Mouse (Mus musculus): ENCODE data around the gene Nat8f4. TPM values are rescaled to one million over a fixed set of nuclear protein-coding genes. Genes with fewer than 3 reads are reported as not detected.
"Not testable (repeated sequence)": the region's sequence is repeated elsewhere in the genome, so short reads cannot be mapped to it uniquely, and the experiment has no call there.

Nat8f4 gene
- polyA plus RNA-seq, 1 experiment, result 0.31 TPM

DNA sequence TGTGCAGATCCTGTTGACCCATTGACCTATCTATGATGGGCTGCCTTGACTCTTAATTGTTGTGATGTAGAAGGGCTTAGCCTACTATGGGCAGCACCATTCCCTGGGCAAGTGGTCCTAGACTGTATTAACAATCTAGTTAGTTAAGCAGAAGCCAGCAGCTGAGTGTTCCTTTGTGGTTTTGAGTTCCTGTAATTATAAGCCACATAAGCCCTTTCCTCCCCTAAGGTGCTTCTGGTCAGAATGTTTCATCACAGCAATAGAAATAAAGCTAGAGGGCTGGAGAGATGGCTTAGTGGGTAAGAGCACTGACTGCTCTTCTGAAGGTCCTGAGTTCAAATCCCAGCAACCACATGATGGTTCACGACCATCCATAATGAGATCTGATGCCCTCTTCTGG, 19.0 kb upstream of the Nat8f4 start:
- Histone ChIP-seq H3ac (ENCODE audit: control insufficient read depth, insufficient read length) (no peak overlapping the region), H3K36me3 (ENCODE audit: control insufficient read depth, insufficient read depth) (peaks cover 35% of the 10 kb centered on the region), H3K27me3 (ENCODE audit: control insufficient read depth, insufficient read depth, insufficient read length) (no peaks in the 10 kb centered on the region), H3K4me3 (no peak overlapping the region), H3K4me2 (ENCODE audit: low read depth) (no peak overlapping the region), H3K79me2 (ENCODE audit: control insufficient read depth, insufficient read depth) (no peaks in the 10 kb centered on the region)
- no peak for TF ChIP-seq POLR2AphosphoS2 (IDR thresholded peaks at IDR 0.05; ENCODE audit: insufficient read length, low read depth)
- TF ChIP-seq USF1 (IDR thresholded peaks at IDR 0.05; ENCODE audit: low read depth), result no peak
- TF ChIP-seq E2F4 (IDR thresholded peaks at IDR 0.05; ENCODE audit: insufficient read depth), result no peak
- no peak for TF ChIP-seq POLR2A (IDR thresholded peaks at IDR 0.05; ENCODE audit: insufficient read length, low read depth)
- no peak for TF ChIP-seq TCF3 (IDR thresholded peaks at IDR 0.05; ENCODE audit: insufficient read length, low read depth)
- TF ChIP-seq REST (IDR thresholded peaks at IDR 0.05; ENCODE audit: insufficient read depth, insufficient read length), result no peak
- no peak for TF ChIP-seq MYOG (IDR thresholded peaks at IDR 0.05; ENCODE audit: control insufficient read depth in 1 of 3, insufficient read depth in 1 of 3, insufficient read length in 2 of 3, low read depth in 2 of 3)
- no peak for TF ChIP-seq TCF12 (IDR thresholded peaks at IDR 0.05; ENCODE audit: insufficient read depth, poor library complexity, severe bottlenecking)
- TF ChIP-seq MAX (IDR thresholded peaks at IDR 0.05; ENCODE audit: low read depth), result no peak
- TF ChIP-seq MYOD1 (IDR thresholded peaks at IDR 0.05; ENCODE audit: control insufficient read depth in 1 of 3, insufficient read length in 2 of 3, low read depth in 2 of 3), result no peak
- no peak for TF ChIP-seq SRF (IDR thresholded peaks at IDR 0.05; ENCODE audit: control insufficient read depth, insufficient read length, low read depth)
- TF ChIP-seq CEBPB (IDR thresholded peaks at IDR 0.05; ENCODE audit: insufficient read depth, poor library complexity, severe bottlenecking), result no peak

DNA sequence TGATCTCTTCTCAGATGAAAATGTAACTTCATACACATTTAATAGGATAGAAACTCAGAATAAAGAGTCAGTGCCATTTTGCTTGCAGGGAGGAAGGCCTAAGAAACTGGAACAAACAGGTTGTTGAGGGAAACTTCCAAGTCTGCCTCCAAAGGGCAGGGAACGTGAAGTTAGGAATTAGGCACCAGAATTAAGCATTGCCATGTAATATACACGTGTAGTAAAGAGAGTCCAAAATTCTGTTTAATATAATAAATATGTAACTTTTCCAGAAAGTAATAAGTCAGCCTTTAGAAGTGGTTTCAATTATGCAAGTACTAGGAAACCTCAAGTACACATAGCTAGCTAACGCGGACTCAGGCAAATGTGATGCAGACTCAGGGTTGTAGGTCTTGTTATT, 14.7 kb upstream of the Nat8f4 start:
- Histone ChIP-seq H3K79me2 (ENCODE audit: control insufficient read depth, insufficient read depth) (peaks cover 13% of the 10 kb centered on the region), H3K4me2 (ENCODE audit: low read depth) (no peak overlapping the region), H3ac (ENCODE audit: control insufficient read depth, insufficient read length) (no peak overlapping the region), H3K36me3 (ENCODE audit: control insufficient read depth, insufficient read depth) (peaks cover 8% of the 10 kb centered on the region), H3K4me3 (no peak overlapping the region), H3K27me3 (ENCODE audit: control insufficient read depth, insufficient read depth, insufficient read length) (no peaks in the 10 kb centered on the region)
- TF ChIP-seq SRF (IDR thresholded peaks at IDR 0.05; ENCODE audit: control insufficient read depth, insufficient read length, low read depth) (no peak), USF1 (IDR thresholded peaks at IDR 0.05; ENCODE audit: low read depth) (no peak), TCF12 (IDR thresholded peaks at IDR 0.05; ENCODE audit: insufficient read depth, poor library complexity, severe bottlenecking) (no peak), E2F4 (IDR thresholded peaks at IDR 0.05; ENCODE audit: insufficient read depth) (no peak), MYOD1 (IDR thresholded peaks at IDR 0.05; ENCODE audit: control insufficient read depth in 1 of 3, insufficient read length in 2 of 3, low read depth in 2 of 3) (no peak), MYOG (IDR thresholded peaks at IDR 0.05; ENCODE audit: control insufficient read depth in 1 of 3, insufficient read depth in 1 of 3, insufficient read length in 2 of 3, low read depth in 2 of 3) (no peak), POLR2AphosphoS2 (IDR thresholded peaks at IDR 0.05; ENCODE audit: insufficient read length, low read depth) (no peak), CEBPB (IDR thresholded peaks at IDR 0.05; ENCODE audit: insufficient read depth, poor library complexity, severe bottlenecking) (no peak), TCF3 (IDR thresholded peaks at IDR 0.05; ENCODE audit: insufficient read length, low read depth) (no peak), POLR2A (IDR thresholded peaks at IDR 0.05; ENCODE audit: insufficient read length, low read depth) (no peak), REST (IDR thresholded peaks at IDR 0.05; ENCODE audit: insufficient read depth, insufficient read length) (no peak), MAX (IDR thresholded peaks at IDR 0.05; ENCODE audit: low read depth) (no peak)

DNA sequence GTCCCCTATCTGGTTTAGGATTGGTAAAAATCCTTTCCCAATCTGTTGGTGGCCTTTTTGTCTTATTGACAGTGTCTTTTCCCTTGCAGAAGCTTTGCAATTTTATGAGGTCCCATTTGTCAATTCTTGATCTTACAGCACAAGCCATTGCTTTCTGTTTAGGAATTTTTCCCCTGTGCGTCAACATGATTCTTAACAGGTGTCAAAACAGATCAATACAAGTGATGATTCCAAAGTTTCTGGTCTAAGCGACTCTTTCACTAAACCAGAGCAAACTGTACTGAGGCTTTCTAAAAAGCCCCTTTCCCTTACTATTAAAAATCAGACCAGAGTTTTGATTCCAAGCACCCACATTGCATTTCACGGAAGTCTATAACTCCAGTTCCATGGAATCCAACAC, 13.7 kb upstream of the Nat8f4 start:
- H3ac ChIP-seq (ENCODE audit: control insufficient read depth, insufficient read length); H3K27me3 ChIP-seq (ENCODE audit: control insufficient read depth, insufficient read depth, insufficient read length); H3K4me3 ChIP-seq; H3K4me2 ChIP-seq (ENCODE audit: low read depth); H3K36me3 ChIP-seq (ENCODE audit: control insufficient read depth, insufficient read depth): not testable (repeated sequence)
- peaks cover 13% of the 10 kb centered on the region for H3K79me2 ChIP-seq (ENCODE audit: control insufficient read depth, insufficient read depth)

DNA sequence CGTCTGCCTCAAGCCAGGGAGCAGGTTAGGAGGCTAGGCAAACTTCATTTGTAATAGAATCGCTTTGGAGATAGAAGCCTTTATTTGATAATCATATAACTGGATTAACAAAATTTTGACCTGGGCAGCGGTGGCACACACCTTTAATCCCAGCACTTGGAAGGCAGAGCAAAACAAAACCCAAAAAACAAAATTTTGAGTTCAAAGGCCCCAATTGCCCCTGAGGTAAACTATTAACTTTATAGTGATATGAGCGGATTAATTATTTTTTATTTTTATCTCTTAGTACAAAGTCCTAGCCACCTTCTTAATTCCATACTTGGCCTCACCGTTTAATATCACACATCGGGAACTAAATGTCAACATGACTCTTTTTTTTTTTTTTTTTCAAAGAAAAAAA, 11.9 kb upstream of the Nat8f4 start:
- H3K4me2 ChIP-seq (ENCODE audit: low read depth), result peak overlapping the region; percentile 96
- no peak for TF ChIP-seq MYOD1 (IDR thresholded peaks at IDR 0.05; ENCODE audit: control insufficient read depth in 1 of 3, insufficient read length in 2 of 3, low read depth in 2 of 3)
- peak overlapping the region; percentile 79 for H3ac ChIP-seq (ENCODE audit: control insufficient read depth, insufficient read length)
- peak overlapping the region; percentile 75 for H3K4me3 ChIP-seq
- no peaks in the 10 kb centered on the region for H3K27me3 ChIP-seq (ENCODE audit: control insufficient read depth, insufficient read depth, insufficient read length)
- no peaks in the 10 kb centered on the region for H3K36me3 ChIP-seq (ENCODE audit: control insufficient read depth, insufficient read depth)
- peaks cover 13% of the 10 kb centered on the region for H3K79me2 ChIP-seq (ENCODE audit: control insufficient read depth, insufficient read depth)

DNA sequence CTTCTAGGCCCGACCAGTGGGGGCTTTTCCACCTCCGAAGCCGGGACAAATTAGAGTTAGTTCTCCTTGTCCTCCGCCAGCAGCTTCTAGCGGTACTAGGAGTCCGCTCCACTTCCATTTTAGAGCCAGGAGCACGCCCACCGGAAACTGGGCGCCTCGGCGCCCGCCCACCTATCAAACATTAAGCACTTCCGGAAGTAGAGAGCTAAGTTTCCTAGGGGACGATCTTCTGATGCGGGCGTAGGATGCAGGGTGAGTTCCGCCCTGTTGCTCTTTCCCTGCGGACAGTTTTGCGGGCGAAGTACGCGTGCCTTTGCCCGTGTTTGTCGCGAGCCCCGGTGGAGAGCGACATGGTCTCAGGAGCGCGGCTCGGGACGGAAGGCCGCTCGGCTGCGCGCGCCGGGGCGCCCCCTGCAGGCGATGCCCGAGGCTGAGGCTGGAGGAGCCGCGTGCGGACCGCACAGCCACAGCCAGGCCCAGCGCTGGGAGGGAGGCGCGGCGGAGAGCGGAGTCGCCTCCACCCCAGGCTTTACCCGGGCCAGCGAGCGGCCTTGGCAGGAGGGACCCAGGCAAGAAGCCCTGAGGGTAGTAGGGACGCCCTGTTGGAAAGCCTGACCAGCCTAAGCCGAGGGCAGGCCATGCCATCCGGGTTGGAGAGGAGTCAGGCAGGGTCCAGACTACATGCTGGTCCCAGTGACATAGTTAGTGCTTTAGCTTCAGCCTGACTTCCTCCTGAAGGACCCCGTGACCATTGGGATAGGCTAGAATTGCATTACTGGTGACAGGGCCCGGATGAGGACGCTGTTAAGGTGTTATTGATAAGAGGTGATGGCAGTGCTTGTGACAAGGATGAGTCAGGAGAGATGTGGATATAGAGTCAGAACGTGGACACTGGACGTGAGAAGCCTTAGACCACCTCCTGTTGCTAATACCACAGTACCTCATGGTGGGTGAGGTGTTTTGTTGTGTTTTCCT, 11.1 kb upstream of the Nat8f4 start, which contains the start of gene Nat8f1:
TSS of gene Nat8f1 (minus strand) at position 149 of the 975 bp plus-strand sequence.
- Histone ChIP-seq H3ac (ENCODE audit: control insufficient read depth, insufficient read length) (peak within 1 kb of the TSS; percentile 79), H3K4me2 (ENCODE audit: low read depth) (peak within 1 kb of the TSS; percentile 96), H3K4me3 (peak within 1 kb of the TSS; percentile 75), H3K79me2 (ENCODE audit: control insufficient read depth, insufficient read depth) (peaks cover 13% of the 10 kb centered on the region)
- H3K36me3 ChIP-seq (ENCODE audit: control insufficient read depth, insufficient read depth); H3K27me3 ChIP-seq (ENCODE audit: control insufficient read depth, insufficient read depth, insufficient read length): not testable (repeated sequence)
- TF ChIP-seq USF1 (IDR thresholded peaks at IDR 0.05; ENCODE audit: low read depth), result peak; percentile 54
- peak; percentile 68 for TF ChIP-seq POLR2A (IDR thresholded peaks at IDR 0.05; ENCODE audit: insufficient read length, low read depth)
- peak; percentile 20 for TF ChIP-seq POLR2AphosphoS2 (IDR thresholded peaks at IDR 0.05; ENCODE audit: insufficient read length, low read depth)

All from myocyte (in vitro differentiated cells).